Mouse (Mus musculus) granulocyte monocyte progenitor cell, adult 5-6 weeks (primary cell): ENCODE results near the gene Ccl19. TPM values are rescaled to one million over a fixed set of nuclear protein-coding genes. Genes with fewer than 3 reads are reported as not detected.
"Not testable (repeated sequence)": the region's sequence is repeated elsewhere in the genome, so short reads cannot be mapped to it uniquely, and the experiment has no call there.

Experiments used
- ATAC-seq: replicated peaks from 2 replicates; pipeline ENCODE4 v1.8.0; 2016; ENCODE audit warnings: mild to moderate bottlenecking, moderate TSS enrichment, inconsistent platforms; ENCODE audit not compliant: poor library complexity, severe bottlenecking
- total RNA-seq, 2 experiments: library from RNA; stranded (forward) in 1 of 2; stranded (reverse) in 1 of 2; fragments of 200-712, 200-1000 nt in 1 of 2; fragments of >200 nt in 1 of 2; fragmentation: Nextera tagmentation in 1 of 2; gene quantifications; 2 replicates each; pipeline ENCODE4 v1.2.3; 2014 to 2017

The Ccl19 gene
- total RNA-seq (2014; fragmentation: Nextera tagmentation) = not detected in 2 replicates
- total RNA-seq (2017) = not detected in 2 replicates

GRCm38 (mm10) chr4:42756477-42756876 lies at the start of gene Ccl19:
Gene Ccl19 (minus strand): TSS chr4:42756577.
- not testable (repeated sequence) for ATAC-seq

GRCm38 (mm10) chr4:42773893-42774292 lies 17.5 kb upstream of the Ccl19 start, which contains the start of gene Ccl21a:
Gene Ccl21a (minus strand): TSS chr4:42773993.
- ATAC-seq = not testable (repeated sequence)

GRCm38 (mm10) chr4:42735245-42735644 lies 21.1 kb downstream of the Ccl19 start, which contains the start of gene 4930578G10Rik:
Gene 4930578G10Rik (plus strand): TSS chr4:42735545.
- not testable (repeated sequence) for ATAC-seq

Other genes with a start within 250 kb of the Ccl19 start
- gene Fam205a2, start 228.4 kb downstream of the Ccl19 start, total RNA-seq (2014; fragmentation: Nextera tagmentation) = not detected in 2 replicates
- 0.05 TPM in 1 of 2 replicates, not detected in the other for gene Fam205a2, start 228.4 kb downstream of the Ccl19 start, total RNA-seq (2017)
- gene Gm10591, start 144.4 kb downstream of the Ccl19 start, total RNA-seq (2014; fragmentation: Nextera tagmentation) = not detected in 2 replicates
- not detected in 2 replicates for gene Gm10591, start 144.4 kb downstream of the Ccl19 start, total RNA-seq (2017)
- not detected in 2 replicates for gene Gm2564, start 126.9 kb downstream of the Ccl19 start, total RNA-seq (2014; fragmentation: Nextera tagmentation)
- gene Gm2564, start 126.9 kb downstream of the Ccl19 start, total RNA-seq (2017) = not detected in 2 replicates
- not detected in 2 replicates for gene Ccl27b, start 101.3 kb downstream of the Ccl19 start, total RNA-seq (2014; fragmentation: Nextera tagmentation)
- gene Ccl27b, start 101.3 kb downstream of the Ccl19 start, total RNA-seq (2017) = not detected in 2 replicates
- gene Il11ra2, start 94.7 kb downstream of the Ccl19 start, total RNA-seq (2014; fragmentation: Nextera tagmentation) = not detected in 2 replicates
- gene Il11ra2, start 94.7 kb downstream of the Ccl19 start, total RNA-seq (2017) = not detected in 2 replicates
- gene 4930578G10Rik, start 21.0 kb downstream of the Ccl19 start, total RNA-seq (2014; fragmentation: Nextera tagmentation) = not detected in 2 replicates
- gene 4930578G10Rik, start 21.0 kb downstream of the Ccl19 start, total RNA-seq (2017) = not detected in 2 replicates
- not detected in 2 replicates for gene Ccl21a, start 17.4 kb upstream of the Ccl19 start, total RNA-seq (2014; fragmentation: Nextera tagmentation)
- not detected in 2 replicates for gene Ccl21a, start 17.4 kb upstream of the Ccl19 start, total RNA-seq (2017)
- not detected in 2 replicates for gene Fam205a1, start 97.3 kb upstream of the Ccl19 start, total RNA-seq (2014; fragmentation: Nextera tagmentation)
- not detected in 2 replicates for gene Fam205a1, start 97.3 kb upstream of the Ccl19 start, total RNA-seq (2017)
- gene Gm12394, start 100.2 kb upstream of the Ccl19 start, total RNA-seq (2014; fragmentation: Nextera tagmentation) = not detected in 2 replicates
- gene Gm12394, start 100.2 kb upstream of the Ccl19 start, total RNA-seq (2017) = not detected in 2 replicates
- gene Fam205c, start 117.7 kb upstream of the Ccl19 start, total RNA-seq (2014; fragmentation: Nextera tagmentation) = not detected in 2 replicates
- not detected in 2 replicates for gene Fam205c, start 117.7 kb upstream of the Ccl19 start, total RNA-seq (2017)
- 0.11 and 0.21 TPM in 2 replicates for gene Phf24, start 160.1 kb upstream of the Ccl19 start, total RNA-seq (2014; fragmentation: Nextera tagmentation)
- 0.04 and 1.0 TPM in 2 replicates for gene Phf24, start 160.1 kb upstream of the Ccl19 start, total RNA-seq (2017)
- gene Dnajb5, start 193.2 kb upstream of the Ccl19 start, total RNA-seq (2014; fragmentation: Nextera tagmentation) = 4.4 and 16.3 TPM in 2 replicates
- gene Dnajb5, start 193.2 kb upstream of the Ccl19 start, total RNA-seq (2017) = 1.0 and 1.1 TPM in 2 replicates
- not detected in 2 replicates for gene 1700022I11Rik, start 213.0 kb upstream of the Ccl19 start, total RNA-seq (2014; fragmentation: Nextera tagmentation)
- gene 1700022I11Rik, start 213.0 kb upstream of the Ccl19 start, total RNA-seq (2017) = 0.22 and 0.57 TPM in 2 replicates
- gene Vcp, start 243.9 kb upstream of the Ccl19 start, total RNA-seq (2014; fragmentation: Nextera tagmentation) = 207 and 209 TPM in 2 replicates
- 303 and 304 TPM in 2 replicates for gene Vcp, start 243.9 kb upstream of the Ccl19 start, total RNA-seq (2017)